Mouse (Mus musculus) hindbrain, postnatal 0 days (tissue): Measurements from ENCODE around the gene Tmem59l. TPM values are rescaled to one million over a fixed set of nuclear protein-coding genes. Genes with fewer than 3 reads are reported as not detected.
A peak's percentile ranks its signal among the peaks of the same experiment; 100 is the strongest.

Source experiments
- ATAC-seq: fragments of 200-750 bp; cut with Nextera tagmentation; 2 replicates; pipeline ENCODE4 v1.8.0; 2017; ENCODE audit warnings: mild to moderate bottlenecking, moderate TSS enrichment, moderate library complexity
- DNase-seq: peaks from one replicate; pipeline ENCODE4 v3.0.0-alpha.2; 2015; ENCODE audit warnings: low spot score
- H3K27ac ChIP-seq: fragments of 300-500 bp; sonication (generic); 2 replicates; pipeline ENCODE4 v1.5.1; 2014; ENCODE audit warnings: mild to moderate bottlenecking
- H3K27me3 ChIP-seq: fragments of 300-500 bp; sonication (generic); 2 replicates; pipeline ENCODE4 v1.6.1; 2014; ENCODE audit warnings: low read length, mixed read lengths; ENCODE audit not compliant: insufficient read depth
- H3K36me3 ChIP-seq: fragments of 300-500 bp; sonication (generic); 2 replicates; pipeline ENCODE4 v1.6.1; 2014; ENCODE audit warnings: low read length, mixed read lengths; ENCODE audit not compliant: insufficient read depth
- H3K4me1 ChIP-seq: fragments of 300-500 bp; sonication (generic); 2 replicates; pipeline ENCODE4 v1.6.1; 2014; ENCODE audit warnings: antibody characterized with exemption, low read length, mixed read lengths; ENCODE audit not compliant: insufficient read depth
- H3K4me2 ChIP-seq: fragments of 300-500 bp; sonication (generic); 2 replicates; pipeline ENCODE4 v1.6.1; 2014; ENCODE audit warnings: low read depth, mild to moderate bottlenecking, low read length, moderate library complexity, mixed read lengths
- H3K4me3 ChIP-seq: fragments of 300-500 bp; sonication (generic); 2 replicates; pipeline ENCODE4 v1.5.1; 2014; ENCODE audit warnings: low read length
- H3K9ac ChIP-seq: fragments of 300-500 bp; sonication (generic); replicated peaks from 2 replicates; pipeline ENCODE4 v1.6.1; 2014; ENCODE audit warnings: mild to moderate bottlenecking, low read length, moderate library complexity, mixed read lengths
- H3K9me3 ChIP-seq: fragments of 300-500 bp; sonication (generic); 2 replicates; pipeline ENCODE4 v1.6.1; 2016; ENCODE audit warnings: low read length, mixed read lengths
- CTCF ChIP-seq: IDR thresholded peaks from 2 replicates; pipeline ENCODE4 v1.5.1; 2016; ENCODE audit warnings: antibody characterized with exemption, control low read depth, low read depth
- WGBS: fragments of 180-500 bp; shearing (Covaris S2); extraction: QIAGEN DNeasy Blood & Tissue Kit; methylation state at CpG from one replicate; pipeline ENCODE4 v1.1.7; 2014; 5-methylcytosine and 5-hydroxymethylcytosine counted together
- polyA plus RNA-seq: library from polyadenylated mRNA; unstranded; fragments of >200 nt; fragmentation: Nextera tagmentation; extraction: Ambion mirVana; gene quantifications from 2 replicates; pipeline ENCODE4 v1.2.1, GENCODE M21; 2015
- total RNA-seq: library from RNA; depleted of rRNA; stranded (reverse); fragments of >200 nt; gene quantifications from 2 replicates; pipeline ENCODE4 v1.2.3, GENCODE M21; 2014

Tmem59l gene
- total and polyA plus RNA-seq, 2 experiments from 2014 or later, result 198 to 205 TPM

DNA sequence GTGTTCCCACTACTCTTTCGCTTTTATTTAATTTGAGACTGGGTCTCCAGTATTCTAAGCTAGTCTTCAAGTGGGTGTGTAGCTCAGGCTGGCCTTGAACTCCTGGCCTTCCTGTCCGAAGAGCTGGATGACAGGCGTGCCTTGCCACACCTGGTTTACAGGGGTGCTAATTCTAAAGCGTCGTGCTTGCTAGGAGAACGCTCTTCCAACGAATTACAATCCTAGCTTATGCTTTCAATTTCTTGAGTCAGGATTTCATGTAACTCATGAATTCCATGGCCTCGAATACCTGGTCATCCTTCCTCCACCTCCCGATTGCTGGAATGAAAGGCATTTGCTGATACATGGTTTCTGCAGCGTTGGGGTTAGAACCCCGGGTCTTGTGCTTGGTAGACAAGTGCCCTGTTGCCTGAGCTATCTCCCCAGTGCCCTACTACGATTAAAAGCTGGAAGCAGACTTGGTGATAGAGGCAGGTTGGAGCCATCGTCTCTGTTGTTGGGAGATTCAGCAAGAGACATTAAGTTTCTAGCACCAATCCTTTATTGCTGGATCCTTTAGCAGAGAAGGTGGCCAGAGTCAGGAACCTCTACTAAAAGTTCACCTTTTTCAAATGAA, 41.1 kb upstream of the Tmem59l start:
- no peak for DNase-seq
- peak overlapping the region; percentile 64 for H3K4me2 ChIP-seq
- peaks cover 7% of the 10 kb centered on the region; the same call in 1 of the 2 replicates for H3K4me1 ChIP-seq
- H3K27me3 ChIP-seq, result no peaks in the 10 kb centered on the region
- peak overlapping the region; percentile 93 for H3K27ac ChIP-seq
- ATAC-seq, result no peak
- H3K9ac ChIP-seq, result peak overlapping the region; percentile 98
- TF ChIP-seq CTCF, result no peak
- WGBS, result 31% methylated on average over 13 of the region's 13 CpGs
- no peaks in the 10 kb centered on the region for H3K9me3 ChIP-seq
- H3K4me3 ChIP-seq, result peak overlapping the region; percentile 89
- peaks cover 18% of the 10 kb centered on the region for H3K36me3 ChIP-seq

DNA sequence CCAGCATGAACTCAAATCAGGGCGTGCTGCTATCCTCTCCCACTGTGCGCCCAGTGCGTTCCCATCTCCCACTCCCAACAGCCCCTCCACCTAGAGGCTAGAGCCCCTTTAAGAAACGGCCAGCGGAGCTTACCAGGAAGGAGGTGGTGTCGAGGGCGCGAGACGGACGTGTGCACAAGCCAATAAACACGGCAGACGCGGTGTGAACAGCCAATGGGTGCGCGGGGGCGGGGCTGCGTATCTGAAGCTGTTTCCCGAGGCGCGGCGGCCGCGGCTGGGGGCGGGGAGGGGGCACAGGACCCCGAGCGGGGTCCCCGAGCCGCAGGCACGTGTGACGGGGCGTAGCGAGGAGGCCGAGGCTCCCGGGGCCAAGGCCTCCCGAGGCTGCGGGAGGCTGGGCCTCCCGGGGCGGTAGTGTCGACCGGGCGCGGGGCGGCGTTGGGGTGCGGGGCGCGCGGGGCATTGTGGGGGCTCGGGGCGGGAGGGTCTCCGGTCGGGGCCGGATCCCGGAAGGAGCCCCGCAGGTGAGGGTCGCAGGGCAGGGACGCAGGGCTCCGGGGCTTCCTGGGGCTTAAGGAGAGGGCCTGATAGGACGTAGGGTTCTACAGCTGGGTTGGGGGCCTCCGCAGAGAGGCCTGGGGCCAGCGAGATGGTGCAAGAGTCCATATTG, 40.5 kb upstream of the Tmem59l start, which contains the start of the genes Fkbp8 and Kxd1:
Fkbp8 (plus strand) TSS at position 213 of the 670 bp plus-strand sequence.
Kxd1 (minus strand) TSS at position 445 of the 670 bp plus-strand sequence.
- peak within 1 kb of the TSS; percentile 98 for H3K9ac ChIP-seq
- WGBS, result 3% methylated on average over 56 of the region's 61 CpGs
- TF ChIP-seq CTCF, result peak; percentile 37
- peaks cover 17% of the 10 kb centered on the region for H3K36me3 ChIP-seq
- H3K4me3 ChIP-seq, result peak within 1 kb of the TSS; percentile 89
- peak; percentile 97 for DNase-seq
- peak; percentile 94 for ATAC-seq
- H3K27me3 ChIP-seq, result no peaks in the 10 kb centered on the region
- H3K27ac ChIP-seq, result peak within 1 kb of the TSS; percentile 93
- H3K9me3 ChIP-seq, result no peaks in the 10 kb centered on the region
- peak within 1 kb of the TSS; percentile 64 for H3K4me2 ChIP-seq
- peaks cover 7% of the 10 kb centered on the region; the same call in 1 of the 2 replicates for H3K4me1 ChIP-seq

DNA sequence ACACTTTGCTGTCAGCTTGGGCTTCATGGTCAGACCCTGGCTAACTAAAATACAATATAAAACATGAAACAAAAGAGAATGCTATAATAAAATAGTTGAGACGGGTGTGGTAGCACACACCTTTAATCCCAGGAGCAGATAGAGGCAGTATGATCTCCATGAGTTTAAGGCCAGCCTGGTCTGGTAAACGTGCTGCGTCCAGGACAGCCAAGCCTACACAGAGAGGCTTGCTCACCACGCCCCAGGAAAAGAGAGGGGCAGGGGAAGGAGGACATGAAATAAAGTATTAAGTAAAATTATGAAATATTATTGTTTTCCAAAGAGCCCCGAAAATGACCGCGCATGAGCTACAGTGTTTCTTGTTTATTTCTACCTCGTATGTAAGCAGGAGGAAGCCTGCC, 40.0 kb upstream of the Tmem59l start:
- peaks cover 12% of the 10 kb centered on the region for H3K36me3 ChIP-seq
- ATAC-seq, result no peak
- no peaks in the 10 kb centered on the region for H3K27me3 ChIP-seq
- peak overlapping the region; percentile 93 for H3K27ac ChIP-seq
- H3K4me3 ChIP-seq, result peak overlapping the region; percentile 89
- peaks cover 12% of the 10 kb centered on the region; the same call in 1 of the 2 replicates for H3K4me1 ChIP-seq
- no peak for DNase-seq
- peak overlapping the region; percentile 98 for H3K9ac ChIP-seq
- no peak for TF ChIP-seq CTCF
- under 1% methylated on average over 8 of the region's 8 CpGs for WGBS
- no peaks in the 10 kb centered on the region for H3K9me3 ChIP-seq
- H3K4me2 ChIP-seq, result peak overlapping the region; percentile 64

DNA sequence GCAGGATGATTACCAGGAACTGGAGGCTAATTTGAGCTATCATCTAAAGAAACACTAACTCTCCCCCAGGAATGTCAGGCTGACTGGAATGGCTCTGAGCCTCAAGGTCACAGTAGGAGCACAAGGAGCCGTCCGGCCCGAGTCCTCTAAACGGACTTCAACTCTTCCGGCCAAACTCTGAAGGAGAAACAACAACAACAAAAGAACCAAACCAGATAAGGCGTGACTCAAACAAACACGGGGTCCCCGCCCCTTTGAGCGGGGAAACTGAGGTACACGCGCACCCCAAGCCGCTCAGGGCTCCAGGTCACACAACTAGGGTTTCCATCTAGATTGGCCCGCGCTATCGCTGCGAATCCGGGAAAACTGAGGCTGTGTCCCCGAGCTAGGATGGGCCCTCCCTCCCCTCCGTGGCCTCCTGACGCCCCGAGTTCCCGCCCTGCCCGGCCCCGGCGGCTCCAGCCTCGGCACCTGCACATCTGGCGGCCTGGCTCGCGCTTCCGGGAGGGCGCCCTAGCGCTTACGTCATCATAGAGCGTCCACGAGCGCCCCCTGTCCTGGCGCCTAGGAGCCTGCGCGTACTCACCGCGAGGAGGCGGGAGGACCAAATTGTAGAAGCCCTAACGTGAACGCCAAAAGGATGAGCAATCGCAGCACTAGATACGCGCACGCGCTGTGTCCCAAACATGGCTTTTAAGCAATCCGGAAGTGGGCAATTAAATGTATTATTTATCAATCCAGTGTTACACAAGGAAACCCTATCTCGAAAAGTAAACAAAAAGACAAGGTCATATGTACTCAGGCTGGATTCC, 35.6 kb upstream of the Tmem59l start:
- H3K9ac ChIP-seq, result peak overlapping the region; percentile 65
- H3K4me2 ChIP-seq, result peak overlapping the region; percentile 92
- peak overlapping the region; percentile 90 for H3K27ac ChIP-seq
- no peaks in the 10 kb centered on the region for H3K27me3 ChIP-seq
- peak overlapping the region; percentile 89 for H3K4me3 ChIP-seq
- WGBS, result under 1% methylated on average over 50 of the region's 51 CpGs
- DNase-seq (peak; percentile 99), ATAC-seq (peak; percentile 88)
- H3K9me3 ChIP-seq, result no peaks in the 10 kb centered on the region
- H3K4me1 ChIP-seq, result 0 out of 2 replicates have a peak, but pooled peaks cover 9% of the 10 kb centered on the region
- peaks cover 6% of the 10 kb centered on the region; the same call in 1 of the 2 replicates for H3K36me3 ChIP-seq
- peak; percentile 75 for TF ChIP-seq CTCF

DNA sequence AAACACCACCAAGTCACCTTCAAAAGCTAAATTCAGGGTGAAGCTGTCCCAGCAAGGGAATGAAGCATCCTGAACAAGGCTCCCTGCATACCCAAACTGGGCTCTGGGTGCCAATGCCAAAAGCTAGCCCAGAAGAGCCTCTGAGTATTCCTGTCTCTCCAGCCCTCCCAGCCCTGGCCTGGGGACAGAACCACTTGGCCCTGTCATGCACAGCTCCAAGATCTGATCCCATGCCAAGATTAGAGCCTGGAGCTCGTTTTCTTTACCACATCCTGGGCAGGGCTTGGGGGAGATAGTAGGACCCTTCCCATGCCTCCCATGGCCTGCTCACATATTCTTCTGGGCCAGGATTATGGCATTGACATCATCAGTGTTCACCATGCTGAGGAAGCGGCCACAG, 32.4 kb upstream of the Tmem59l start:
- ATAC-seq (no peak), DNase-seq (no peak)
- Histone ChIP-seq H3K36me3 (peaks cover 10% of the 10 kb centered on the region; the same call in 1 of the 2 replicates), H3K4me2 (no peak overlapping the region), H3K27ac (no peak overlapping the region), H3K4me3 (no peak overlapping the region), H3K27me3 (no peaks in the 10 kb centered on the region), H3K9me3 (no peaks in the 10 kb centered on the region), H3K4me1 (0 out of 2 replicates have a peak, but pooled peaks cover 9% of the 10 kb centered on the region), H3K9ac (no peak overlapping the region)
- 60% methylated on average over 2 of the region's 2 CpGs for WGBS
- no peak for TF ChIP-seq CTCF

DNA sequence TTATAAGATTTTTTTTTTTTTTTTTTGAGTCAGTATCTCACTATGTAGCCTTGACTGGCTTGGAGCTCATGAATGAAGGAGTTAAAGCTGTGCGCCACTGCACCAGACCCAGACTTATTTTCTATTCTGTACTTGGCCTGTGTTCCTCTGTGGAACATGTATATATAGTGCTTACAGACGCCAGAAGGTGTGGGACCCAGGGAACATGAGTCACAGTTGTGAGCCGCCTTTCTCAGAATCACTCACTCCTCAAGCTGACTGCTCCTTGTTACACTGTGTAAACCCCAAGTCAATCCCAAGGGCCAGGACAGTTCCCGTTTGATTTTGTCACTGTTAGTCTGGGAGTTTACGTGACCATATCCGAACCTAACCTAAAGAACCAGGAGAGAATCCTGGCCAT, 31.9 kb upstream of the Tmem59l start:
- H3K9me3 ChIP-seq, result no peaks in the 10 kb centered on the region
- H3K27me3 ChIP-seq, result no peaks in the 10 kb centered on the region
- ATAC-seq, result no peak

More for the DNA sequence above, 31.9 kb upstream of the Tmem59l start:
- WGBS, result 90% methylated on average over 6 of the region's 6 CpGs
- Histone ChIP-seq H3K27ac (no peak overlapping the region), H3K4me3 (no peak overlapping the region), H3K4me1 (0 out of 2 replicates have a peak, but pooled peaks cover 9% of the 10 kb centered on the region), H3K36me3 (peaks cover 10% of the 10 kb centered on the region; the same call in 1 of the 2 replicates), H3K9ac (no peak overlapping the region), H3K4me2 (no peak overlapping the region)
- no peak for DNase-seq
- TF ChIP-seq CTCF, result no peak
